Mouse (Mus musculus) cerebellum, adult 9-10 months (tissue): ENCODE measurements around the gene Add3.

ENCODE experiments used
- DNase-seq: peaks from one replicate; pipeline ENCODE4 v3.0.0; 2022

Gene Add3

DNA sequence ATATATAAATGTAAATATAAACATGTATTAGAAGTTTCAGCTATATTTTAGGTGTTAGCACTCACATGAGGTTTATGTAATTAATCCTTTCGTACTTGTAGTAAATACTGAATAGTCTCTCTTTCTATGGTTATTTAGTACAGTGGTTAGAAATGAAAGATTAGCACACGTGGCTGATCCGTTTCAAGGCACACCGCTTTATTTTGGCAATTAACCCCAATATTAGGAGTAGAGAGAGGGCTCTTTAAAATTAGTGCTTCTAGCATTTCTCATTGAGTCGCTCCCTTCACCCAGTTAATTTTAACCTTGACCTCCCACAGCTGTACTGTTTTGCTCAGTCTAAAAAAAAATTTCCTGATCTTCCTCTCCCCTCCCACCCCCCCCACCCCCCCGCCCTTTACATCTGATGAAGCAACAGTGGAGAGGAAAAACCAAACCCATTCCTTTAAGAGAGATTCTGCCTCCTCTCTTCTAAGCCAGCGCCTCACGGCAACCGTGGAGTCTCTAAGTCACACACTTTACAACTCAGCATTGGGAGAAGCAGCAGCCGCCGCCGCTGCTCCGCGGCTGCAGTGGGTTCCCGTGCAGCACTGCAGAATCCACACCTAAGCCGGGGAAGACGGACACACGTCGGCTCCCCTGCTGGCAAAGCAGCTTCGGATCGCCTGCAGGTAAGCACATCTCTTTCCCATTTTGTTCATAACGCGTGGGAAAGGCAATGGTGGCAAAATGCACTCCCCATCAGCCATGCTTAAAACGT lies at the start of gene Add3:
TSS of gene Add3 (plus strand) at position 400 of the 760 bp plus-strand sequence.
- DNase-seq, result peak; percentile 65

DNA sequence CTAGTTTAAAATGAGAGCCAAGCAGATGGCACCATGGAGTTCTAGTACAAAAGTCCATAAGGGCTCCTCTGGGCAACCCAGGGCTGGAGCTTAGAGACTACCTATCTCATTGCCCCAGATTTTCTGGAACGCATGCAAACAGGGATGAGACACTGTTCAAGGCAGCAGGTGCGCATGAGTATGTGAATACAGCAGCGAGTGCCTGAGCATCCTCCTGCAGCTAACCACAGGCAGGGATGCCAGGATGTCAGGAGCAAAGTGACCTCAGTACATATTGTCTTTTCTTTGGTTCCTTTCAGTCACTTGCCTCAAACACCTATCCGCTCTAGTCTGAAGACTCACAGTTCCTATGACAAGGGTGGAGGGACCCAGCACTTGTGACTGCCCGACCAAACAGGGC lies 49.6 kb upstream of the Add3 start:
- DNase-seq, result peak; percentile 47

DNA sequence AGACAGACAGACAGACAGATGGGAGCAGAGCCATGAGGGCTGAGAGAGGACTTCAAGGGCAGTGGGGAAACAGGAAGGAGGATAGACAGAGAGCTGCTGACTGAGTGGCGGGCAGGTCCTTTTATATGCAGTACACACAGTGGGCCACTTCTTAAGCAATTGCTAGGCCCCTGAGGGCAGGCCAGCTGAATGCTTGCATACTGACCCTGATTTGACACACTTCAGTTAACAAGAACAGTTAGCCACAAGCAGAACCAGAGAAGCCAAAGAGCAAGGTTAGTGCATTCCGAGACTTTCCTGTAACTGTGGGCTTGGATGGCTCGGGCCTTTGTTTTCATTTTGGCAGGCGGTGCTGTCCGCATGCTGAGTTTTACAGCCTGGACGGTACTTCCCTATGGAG lies 48.0 kb upstream of the Add3 start:
- DNase-seq, result no peak

DNA sequence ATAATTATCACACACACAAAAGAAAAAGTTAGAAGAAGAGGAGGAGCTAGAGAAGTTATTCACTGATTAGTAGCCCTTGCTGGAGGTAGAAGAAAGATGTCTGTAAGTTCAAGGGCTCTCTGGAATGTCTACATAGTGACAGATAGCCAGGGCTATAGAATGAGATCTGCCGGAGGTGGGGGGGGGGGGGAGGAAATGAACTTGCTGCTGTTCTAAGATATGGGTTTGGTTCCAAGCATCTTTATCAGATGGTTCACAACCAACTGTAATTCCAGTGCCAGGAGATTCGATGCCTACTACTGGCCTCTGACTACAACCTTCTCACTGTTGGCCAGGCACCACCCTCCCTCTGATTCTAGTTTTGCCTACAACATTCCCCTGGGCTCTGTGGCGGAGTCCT lies 46.9 kb upstream of the Add3 start:
- no peak for DNase-seq

DNA sequence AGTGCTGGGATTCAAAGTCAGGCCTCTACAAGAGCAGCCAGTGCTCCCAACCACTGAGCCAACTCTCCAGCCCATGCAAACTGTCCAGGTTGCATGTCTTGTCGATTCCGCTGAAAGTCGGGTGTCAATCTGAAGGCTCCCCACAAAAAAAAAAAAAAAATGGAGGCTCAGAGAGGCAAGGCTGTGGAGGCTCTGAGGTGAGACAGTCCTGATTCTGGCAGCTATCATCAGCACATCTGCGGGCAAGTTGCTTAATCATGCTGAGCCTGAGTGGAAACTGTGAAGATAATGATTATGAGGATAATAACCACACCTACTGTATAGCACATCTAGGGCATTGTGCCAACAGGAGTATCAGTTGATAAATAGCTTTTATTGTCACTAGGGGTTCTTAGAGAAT lies 45.6 kb upstream of the Add3 start:
- DNase-seq, result no peak

DNA sequence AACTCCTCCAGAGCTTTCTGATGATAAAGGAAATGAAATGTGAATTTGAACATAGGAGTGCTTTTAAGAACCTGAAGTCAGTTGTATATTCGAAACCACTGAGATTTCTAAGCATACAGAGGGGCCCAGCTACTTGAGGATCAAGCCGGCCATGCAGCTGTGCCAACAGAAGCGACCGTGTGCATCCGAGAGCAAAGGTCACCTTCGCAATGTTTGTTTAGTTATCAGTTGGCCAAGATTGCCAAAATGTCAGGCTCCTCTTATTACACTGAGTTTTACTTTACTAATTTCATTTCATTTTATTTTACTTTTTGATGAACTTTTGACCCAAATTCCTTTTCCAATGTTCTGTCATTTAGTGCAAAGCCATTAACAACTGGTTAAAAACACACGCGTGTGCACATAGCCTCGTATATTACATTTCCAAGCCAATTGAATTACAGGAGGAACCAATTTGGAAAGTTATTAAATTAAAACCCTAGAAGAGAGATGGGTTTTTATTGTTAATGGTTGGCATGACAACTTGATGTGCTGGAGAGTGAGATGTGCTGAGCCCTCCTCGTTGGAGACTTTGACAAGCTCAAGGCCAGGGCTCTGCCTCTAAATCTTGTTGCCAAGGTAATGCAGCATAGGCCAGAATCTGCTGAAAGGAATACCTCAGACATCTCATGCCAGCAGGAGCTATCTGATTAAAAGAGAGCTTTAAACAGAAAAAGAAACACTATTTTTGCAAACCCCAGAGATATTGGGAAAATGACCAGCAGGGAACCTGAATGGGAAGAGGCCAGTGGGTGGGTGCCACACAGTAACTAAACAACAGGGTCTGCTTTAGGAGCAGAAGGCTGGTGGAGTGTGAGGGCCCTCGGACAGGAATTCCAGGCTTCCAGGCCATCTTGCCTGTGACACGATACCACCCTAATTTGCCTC lies 38.6 kb upstream of the Add3 start:
- no peak for DNase-seq

DNA sequence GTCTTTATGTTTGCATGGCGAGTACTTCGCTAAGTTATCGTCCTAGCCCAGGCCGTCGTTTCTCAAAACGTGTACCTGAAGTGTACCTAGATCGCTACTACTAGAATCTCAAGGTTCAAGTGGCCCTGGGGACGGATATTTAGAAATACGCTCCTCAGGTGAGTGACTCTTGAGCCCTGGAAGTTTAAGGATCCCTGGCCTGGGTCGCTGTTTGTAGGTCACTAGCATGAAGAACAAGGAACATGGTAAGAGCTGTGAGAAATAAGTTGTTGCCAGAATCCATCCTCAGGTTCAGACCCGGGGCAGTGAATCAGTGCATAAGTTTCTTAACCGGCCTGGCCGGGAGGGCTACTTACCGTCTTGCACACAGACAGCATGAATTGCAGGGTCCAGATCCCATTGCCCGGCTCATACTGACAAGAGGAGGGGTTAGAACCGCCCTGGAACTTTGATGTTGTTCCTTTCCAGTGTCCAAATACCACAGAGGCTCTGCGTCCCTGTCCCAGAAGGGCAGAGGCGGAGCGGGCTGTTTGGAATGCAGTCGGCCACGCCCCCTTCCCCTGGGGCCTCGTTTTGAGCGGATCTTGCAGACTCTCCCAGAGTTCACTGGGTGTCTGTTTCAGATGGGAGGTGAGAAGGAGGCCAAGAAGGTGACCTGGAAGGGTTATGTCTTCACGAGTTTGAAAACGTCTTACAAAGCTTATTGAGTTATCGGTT lies 34.7 kb upstream of the Add3 start:
- no peak for DNase-seq

DNA sequence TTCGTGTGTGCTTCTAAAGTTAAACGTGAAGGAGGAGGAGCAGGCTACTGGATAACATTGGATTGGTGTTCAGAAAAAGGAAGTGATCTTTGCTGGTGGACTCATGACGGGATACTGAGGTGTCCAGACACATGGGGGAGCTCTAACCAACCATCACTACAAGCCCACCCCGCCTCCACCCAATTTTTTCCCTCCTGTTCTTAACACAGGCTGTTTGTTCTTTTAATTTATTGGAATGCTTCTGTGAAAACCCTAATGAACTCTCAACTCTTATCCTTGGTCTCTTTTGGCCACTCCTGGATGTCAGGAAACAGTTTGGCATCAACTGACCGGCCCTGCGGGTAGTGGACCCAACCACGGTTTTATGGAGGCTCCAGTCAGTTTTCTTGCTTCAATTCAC lies 33.3 kb upstream of the Add3 start:
- no peak for DNase-seq

DNA sequence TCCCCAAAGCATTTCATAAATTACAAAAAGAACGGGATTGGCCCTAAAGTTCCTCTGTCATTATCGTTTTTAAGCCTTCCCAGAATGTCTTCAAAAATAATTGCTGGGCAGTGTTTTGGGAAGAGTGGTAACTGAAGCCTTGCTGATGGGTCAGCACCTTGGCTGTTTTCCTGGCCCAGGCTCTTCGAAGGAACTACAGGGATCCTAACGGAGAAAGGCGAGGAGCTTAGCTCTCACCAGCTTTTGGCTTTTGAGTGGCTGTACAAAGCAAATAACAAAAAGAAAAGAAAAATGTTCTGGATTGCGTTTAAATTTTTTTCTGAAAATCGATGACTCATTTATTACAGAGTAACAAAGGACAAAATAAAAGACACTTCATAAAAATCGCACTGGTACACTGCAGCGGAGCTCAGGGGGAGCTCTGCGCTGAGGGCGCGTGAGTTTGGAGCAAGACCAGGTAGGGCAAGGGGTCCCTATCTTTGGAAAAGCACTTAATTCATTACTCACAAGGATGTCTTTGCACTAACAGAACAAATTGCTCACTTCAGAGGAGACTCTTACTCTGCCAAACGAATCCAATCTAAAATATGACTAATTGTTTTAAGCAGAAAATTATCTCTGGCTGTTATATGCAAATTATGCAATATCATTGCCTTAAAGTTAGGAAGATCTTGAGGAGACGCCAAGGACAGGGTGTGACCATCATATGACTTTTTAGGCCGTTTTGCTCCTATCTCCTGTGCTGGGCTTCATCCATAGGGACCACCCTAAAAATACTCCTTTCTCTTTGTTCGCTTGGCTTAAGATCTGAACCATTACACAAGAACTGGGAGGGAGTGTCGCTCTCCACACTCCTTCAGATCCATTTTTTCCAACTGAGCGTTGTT lies 32.6 kb upstream of the Add3 start:
- no peak for DNase-seq

DNA sequence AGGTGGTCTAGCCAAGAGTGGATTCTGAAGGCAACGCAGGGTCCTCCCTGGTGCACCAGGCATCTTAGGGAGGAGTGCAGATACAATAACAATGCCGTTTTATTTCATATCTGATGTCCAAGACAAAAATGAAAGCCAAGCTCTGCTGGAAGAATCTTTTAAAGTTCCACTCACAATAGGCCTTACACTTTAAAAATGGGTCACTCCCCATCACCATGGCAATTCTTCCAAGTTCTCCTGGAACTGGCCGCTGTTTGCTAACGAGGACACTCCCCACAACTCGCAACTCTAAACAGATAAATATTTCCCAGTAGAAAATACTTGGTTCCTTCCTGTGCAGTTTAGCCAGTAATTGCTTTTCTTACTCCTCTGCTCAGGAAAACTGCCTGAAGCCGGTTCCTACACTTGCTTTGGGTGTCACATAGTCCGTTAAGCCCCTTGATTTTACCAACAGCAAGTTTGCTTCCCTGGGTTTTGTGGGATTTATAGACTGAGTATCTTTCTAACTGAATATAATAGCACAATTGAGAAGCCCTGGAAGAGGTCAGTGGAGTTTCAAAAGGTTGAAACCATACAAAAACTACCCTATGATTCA lies 28.1 kb upstream of the Add3 start:
- no peak for DNase-seq

DNA sequence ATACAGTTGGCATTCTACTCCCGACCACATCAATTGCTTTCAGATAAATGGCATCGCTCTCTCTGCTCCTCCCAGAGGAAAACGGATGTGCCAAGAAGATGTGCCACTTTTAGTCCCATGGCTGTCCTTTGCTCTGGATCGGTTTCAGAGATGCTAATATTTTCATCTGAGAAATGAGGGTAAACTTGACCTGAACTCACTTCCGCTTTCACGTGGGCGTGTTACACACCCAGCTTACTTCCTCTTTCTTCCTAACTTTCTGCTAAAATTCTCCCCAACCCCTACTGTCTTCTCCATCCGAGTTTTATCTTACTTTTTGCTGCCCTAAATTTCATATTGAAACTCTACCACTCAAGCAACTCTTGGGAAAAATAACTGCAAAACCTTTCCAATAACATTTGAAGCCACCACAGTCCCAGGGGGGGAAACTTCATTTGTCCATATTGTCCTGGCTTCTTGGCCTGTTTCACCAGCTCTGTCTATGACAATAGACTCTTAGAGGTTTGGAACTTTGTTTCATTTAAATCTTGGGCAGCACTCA lies 20.9 kb upstream of the Add3 start:
- DNase-seq, result no peak

DNA sequence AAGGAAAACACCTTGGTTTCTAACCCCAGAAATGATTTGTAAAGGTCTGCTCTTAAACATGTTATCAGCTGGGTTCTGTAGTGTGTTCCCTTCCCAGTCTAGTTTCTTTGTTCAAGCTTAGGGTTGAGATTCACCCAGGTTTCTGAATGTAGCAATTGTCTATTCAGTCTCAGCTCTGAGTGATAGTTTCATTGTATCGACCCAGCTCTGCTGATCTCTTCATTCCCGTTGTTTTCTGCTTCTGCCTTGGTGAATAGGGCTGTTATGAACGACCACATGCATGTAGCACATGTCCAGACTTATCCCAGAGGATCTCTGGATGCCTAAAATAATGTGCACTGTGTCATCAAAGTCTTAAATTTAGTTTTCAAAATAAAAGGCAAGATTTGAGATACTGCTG lies 19.8 kb upstream of the Add3 start:
- DNase-seq, result no peak

DNA sequence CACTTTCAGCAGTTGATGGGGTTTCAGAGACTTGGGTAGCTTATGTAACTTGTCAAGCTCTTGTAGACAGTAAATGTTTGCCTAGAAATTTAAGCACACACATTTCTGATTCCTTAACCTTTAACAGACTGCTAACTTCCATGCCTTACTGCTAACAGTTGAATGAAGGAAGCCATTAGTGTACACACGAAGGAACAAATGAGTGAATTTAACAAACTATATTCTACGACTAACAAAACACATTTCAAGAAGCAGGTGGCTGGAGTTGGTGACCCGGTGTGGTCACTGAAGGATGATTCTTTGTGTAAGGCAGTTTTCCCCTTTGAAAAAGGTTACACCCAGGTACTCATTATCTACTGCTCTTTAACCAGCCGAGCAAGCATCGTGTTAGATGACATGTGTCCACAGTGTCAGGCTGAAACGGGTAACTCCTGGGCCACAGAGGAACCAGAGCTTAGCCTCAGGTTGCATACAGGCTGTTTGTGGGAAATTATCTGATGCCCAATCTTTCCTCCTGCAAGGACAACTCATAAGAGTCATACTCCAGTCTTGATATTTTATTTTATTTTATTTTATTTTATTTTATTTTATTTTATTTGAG lies 17.5 kb upstream of the Add3 start:
- no peak for DNase-seq

DNA sequence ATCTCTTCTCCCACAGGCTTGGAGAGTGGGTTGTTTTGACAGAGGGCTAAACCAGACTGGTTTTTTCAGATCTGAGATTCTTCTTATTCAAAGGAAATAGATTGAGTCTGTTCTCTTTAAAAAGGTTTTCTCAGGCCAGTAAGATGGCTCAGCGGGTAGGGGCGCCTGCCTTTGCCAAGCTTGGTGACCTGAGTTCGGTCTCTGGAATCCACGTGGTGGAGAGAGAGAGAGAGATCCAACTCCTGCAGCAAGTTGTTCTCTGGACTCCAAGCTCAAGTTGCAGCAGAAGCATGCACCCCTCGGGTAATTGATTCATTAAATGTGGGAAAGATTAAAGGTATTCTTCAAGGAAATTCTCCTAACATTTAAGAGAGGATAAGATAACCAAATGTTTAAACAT lies 16.9 kb upstream of the Add3 start:
- no peak for DNase-seq

DNA sequence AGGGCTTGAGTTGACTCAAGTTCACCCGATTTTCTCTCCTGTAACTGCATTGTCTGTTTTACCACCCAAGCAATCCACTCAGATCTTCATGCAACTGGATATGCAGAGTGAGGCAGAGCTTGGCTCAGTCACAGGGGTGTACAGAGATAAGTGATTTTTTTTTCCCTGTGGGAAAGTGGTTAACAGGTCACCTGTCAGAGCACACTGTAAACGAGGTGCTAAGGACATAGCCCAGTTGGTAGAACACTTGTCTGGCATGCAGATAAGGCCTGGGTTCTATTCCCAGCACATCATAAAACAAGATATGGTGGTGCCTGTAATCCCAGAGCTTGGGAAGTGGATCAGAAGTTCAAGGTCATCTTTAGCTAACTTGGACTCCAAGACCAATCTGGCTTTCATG lies 14.6 kb upstream of the Add3 start:
- DNase-seq, result no peak

DNA sequence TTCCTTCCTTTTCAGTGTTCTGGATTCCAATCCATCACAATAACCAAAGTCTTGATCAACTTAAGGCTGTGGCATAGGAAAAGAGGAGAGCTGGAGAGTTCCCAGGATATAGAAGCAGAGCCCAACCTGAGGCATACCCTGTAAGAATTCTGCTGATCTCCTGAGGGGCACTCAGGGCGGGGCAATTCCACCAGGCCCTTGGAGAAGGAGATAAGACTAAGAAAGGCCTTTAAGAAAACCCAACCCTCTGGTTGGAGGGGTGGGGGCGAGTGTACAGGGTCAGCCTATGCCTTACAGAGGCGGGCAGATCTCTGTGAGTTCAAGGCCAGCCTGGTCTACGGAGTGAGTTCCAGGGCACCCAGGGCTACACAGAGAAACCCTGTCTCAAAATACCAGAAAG lies 13.7 kb upstream of the Add3 start:
- no peak for DNase-seq

DNA sequence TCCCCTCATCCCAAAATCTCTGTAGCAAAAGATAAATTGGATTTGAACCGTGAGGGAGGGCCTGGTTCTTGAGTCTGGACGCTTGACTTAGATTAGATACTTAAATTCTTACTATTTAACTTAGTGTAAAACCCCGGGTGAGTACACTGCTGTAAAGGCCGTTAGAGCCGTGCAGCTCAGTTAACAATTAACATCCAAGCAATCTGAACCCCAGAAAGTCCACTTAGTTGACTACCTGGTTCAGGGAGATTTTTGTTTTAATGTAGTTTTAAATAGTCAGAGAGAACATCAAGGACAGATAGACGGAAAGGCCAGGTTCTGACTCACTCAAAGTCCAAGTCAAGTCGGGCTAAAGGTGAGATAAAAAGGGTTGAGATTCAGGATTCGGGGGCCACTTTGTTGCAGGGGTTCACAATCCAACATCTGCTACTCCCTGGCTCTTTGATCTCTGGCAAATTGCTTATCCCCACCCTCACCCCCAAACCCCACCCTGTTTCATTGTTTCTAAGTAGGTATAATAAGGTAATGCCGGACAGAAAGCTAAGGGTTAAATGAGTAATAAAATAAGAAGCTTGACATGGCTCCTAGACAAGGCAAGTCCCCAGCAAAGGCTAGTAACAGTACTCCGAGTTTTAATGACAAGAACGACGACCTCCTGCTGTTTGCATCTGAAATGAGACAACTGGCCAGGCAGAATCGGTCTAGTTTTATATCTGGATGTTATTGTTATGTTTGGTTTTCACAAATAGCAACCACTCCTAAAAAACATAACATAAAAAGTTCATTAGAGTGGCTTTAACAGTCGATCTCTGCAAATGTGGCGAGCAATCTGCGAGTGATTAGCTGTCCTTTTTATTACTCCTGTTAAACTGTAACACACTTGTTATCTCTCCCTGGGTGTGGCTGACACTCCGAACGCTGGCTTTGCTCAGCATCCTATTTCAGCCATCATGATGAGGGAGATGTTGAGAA lies 12.6 kb upstream of the Add3 start:
- no peak for DNase-seq

DNA sequence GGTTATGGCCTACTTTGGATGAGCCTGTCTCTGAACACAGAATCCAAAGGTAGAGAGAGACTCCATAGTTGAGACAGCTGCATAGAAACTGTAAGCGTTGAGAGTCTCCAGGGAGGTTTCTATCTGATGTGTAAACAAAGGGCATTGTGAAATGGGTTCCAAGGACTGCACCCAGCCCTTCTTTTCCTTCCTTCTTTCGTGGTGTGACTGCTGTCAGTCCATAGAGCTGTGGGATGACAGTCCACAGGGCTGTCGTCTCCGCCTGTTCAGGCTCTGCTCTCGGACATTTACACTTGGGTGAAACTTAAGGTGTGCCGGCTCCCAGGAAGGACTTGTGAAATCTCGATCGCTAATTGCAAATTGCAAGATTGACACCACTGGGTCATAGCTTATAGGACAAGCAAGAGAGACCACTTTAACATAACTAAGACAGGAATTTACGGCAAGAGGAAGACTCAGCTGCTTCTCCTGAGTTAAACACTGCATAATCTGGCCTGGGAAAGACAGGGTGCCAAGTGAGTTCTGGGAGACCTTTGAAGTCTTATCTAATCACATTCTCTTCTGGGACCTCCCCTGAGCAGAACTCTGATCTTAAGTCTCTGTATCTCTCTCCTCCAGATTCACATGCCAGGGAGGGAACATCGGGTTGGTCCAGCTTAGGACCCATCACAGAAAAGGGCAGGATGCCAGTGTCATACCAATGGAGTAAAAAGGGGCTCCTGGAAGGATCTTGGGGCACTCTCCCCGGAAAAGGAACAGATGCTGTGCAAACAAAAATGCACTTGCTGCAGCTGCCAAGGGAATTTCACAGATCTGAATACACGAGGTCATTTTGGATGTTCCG lies 11.5 kb upstream of the Add3 start:
- no peak for DNase-seq
